Mouse (Mus musculus) right cerebral cortex, postnatal 25 days (tissue): ENCODE measurements around the gene Treml2.
"Not testable (repeated sequence)": the region's sequence is repeated elsewhere in the genome, so short reads cannot be mapped to it uniquely, and the experiment has no call there.

Source experiments
- DNase-seq: peaks from one replicate; pipeline ENCODE4 v3.0.0; 2022

Treml2 gene

DNA sequence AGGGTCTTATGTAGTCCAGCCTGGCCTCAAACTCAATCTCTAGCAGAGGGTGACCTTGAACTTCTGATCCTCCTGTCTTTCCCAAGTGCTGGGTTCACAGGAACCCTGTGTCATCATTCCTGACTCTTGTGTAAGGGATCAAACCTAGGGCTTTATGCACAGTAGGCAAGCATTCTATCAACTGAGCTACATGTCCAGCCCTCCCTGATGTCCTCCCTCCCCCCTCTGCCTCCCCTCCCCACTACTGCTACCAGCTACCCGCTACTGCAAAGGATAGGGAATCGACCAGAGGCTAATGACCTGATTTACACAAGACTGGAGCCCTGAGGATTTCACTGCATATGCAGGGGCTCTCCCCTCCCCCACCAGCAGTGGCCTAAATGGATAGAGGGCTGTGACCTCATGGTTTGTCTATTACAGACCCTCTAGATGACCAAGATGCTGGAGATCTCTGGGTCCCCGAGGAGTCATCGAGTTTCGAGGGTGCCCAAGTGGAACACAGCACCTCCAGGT lies 51.4 kb downstream of the Treml2 start:
- no peak for DNase-seq

DNA sequence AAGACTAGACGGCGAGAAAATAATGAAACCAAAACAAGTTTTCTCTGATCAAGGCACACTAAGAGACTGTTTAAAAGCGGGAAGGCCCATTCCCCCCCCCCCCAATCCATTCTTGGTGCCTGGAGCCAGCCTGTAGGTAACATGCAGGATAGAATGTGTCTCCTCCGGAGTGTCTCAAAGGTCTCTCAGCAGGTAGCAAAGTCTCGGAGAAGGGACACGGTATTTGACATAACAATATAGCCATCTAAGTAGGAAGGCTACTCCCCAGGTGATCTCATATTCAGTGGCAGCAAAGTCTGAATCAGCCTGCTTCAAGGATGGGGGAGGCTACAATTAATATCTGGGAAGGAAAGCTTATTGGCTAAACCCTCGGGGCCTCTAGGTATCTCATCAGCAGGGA lies 53.7 kb downstream of the Treml2 start:
- not testable (repeated sequence) for DNase-seq

DNA sequence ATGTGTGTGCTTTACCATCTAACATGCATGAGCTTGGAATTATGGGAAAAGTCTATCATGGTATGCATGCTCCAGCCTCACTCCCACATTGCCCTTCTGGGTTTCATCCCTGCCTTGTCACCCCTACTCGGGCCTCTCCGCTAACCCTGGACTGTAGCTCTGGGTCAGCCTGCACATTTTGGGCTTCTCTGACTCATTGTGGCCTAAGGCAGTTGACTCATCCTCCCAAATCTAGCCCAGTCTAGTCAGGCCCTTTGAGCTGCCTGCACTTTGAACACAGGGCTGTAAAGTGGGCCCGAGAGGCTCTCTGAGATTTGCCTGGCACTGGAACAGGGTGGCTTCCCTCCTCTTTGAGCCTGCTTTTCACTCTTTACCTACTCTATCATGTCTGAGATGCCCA lies 56.5 kb downstream of the Treml2 start:
- no peak for DNase-seq

DNA sequence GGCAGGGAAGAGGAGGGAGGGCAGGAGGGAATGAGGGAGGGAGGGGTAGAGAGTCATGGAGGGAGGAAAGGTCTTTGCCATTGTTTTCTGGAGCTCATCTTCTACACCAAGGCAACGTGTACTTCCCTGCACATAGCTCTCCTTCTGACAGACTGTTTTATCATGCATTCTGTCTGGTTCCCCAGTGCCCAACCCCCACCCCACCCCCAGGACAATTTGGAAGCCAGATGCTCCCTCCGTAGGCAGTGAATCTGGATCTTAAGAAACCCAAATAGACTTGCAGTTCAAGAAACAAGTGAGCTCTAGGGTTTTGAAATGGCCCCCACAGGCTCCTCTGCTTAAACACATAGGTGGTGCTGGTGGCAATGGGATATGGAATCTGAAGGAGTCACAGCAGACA lies 58.6 kb downstream of the Treml2 start:
- no peak for DNase-seq

DNA sequence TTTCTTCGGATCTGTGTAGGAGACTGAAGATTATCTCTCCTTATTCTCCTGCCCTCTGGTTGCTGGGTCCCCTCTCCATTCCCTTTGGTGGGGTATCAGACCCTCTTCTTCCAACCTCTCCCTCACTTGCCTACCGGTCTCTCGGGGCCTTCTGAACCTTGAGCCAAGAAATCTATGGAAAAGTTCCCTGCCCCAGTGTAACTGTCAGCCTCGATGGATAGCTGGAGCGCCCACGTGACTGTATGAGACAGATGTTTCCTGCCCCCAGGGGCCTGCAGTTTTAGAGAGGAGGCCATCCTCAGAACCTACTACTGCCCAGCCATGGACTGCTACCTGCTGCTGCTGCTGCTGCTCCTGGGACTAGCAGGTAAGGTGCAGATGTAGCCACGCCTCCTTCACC lies 60.3 kb downstream of the Treml2 start, which contains the start of gene Treml1:
Treml1 (plus strand) TSS at position 301 of the 400 bp plus-strand sequence.
- no peak for DNase-seq

DNA sequence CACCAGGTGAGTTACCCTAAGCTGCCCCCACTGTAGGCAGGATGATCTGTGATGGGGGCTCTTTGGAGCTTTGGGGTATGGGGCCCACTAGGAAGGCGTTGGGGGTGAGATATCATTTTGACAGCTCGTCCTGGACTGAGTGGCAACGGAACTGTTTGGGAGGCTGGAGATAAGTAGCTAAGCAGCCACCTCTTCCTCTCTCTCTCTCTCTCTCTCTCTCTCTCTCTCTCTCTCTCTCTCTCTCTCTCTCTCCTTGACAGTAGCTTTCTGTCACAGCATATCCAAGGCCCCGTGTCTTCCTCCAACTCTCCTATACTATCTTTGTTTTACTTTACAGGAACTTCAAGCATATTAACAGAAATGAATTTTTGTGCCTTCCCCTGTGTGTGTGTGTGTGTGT lies 61.2 kb downstream of the Treml2 start:
- DNase-seq, result no peak
